Mouse (Mus musculus) liver, adult 2 months (tissue): Measurements from ENCODE around the gene Gm43738. TPM values are rescaled to one million over a fixed set of nuclear protein-coding genes. Genes with fewer than 3 reads are reported as not detected.
A peak's percentile ranks its signal among the peaks of the same experiment; 100 is the strongest.

Source experiments
- DNase-seq: peaks from one replicate; pipeline ENCODE4 v3.0.0-alpha.2; 2011; ENCODE audit warnings: low read depth, low spot score; ENCODE audit errors: extremely low read depth
- H3K27ac ChIP-seq: fragments of 200-500 bp; replicated peaks from 2 replicates; pipeline ENCODE4 v1.5.1; 2012; ENCODE audit warnings: low read depth, mild to moderate bottlenecking, control low read depth, inconsistent platforms, low read length; ENCODE audit not compliant: insufficient read depth
- H3K27me3 ChIP-seq: fragments of 200-500 bp; 2 replicates; pipeline ENCODE4 v1.6.1; 2012; ENCODE audit warnings: mild to moderate bottlenecking, moderate library complexity, low read length, inconsistent platforms; ENCODE audit not compliant: control insufficient read depth, insufficient read depth
- H3K36me3 ChIP-seq: fragments of 200-500 bp; 2 replicates; pipeline ENCODE4 v1.6.1; 2012; ENCODE audit warnings: low read length, inconsistent platforms; ENCODE audit not compliant: control insufficient read depth, insufficient read depth
- H3K4me1 ChIP-seq: fragments of 200-500 bp; 2 replicates; pipeline ENCODE4 v1.6.1; 2011; ENCODE audit warnings: low read length; ENCODE audit not compliant: control insufficient read depth, insufficient read depth
- H3K4me3 ChIP-seq: fragments of 200-500 bp; 2 replicates; pipeline ENCODE4 v1.5.1; 2011; ENCODE audit warnings: low read depth, mild to moderate bottlenecking, control low read depth, low read length, moderate library complexity; ENCODE audit not compliant: insufficient read depth
- H3K79me2 ChIP-seq: fragments of 200-500 bp; 2 replicates; pipeline ENCODE4 v1.6.1; 2012; ENCODE audit warnings: inconsistent platforms, mild to moderate bottlenecking, low read length, moderate library complexity; ENCODE audit not compliant: control insufficient read depth, insufficient read depth
- H3K9ac ChIP-seq: fragments of 200-500 bp; 2 replicates; pipeline ENCODE4 v1.6.1; 2012; ENCODE audit warnings: low read depth, mild to moderate bottlenecking, control low read depth, inconsistent platforms, low read length
- CTCF ChIP-seq: fragments of 200-500 bp; IDR thresholded peaks from 2 replicates; pipeline ENCODE4 v1.5.1; 2011; ENCODE audit warnings: low read depth, low read length, control low read depth
- POLR2A ChIP-seq: fragments of 200-500 bp; IDR thresholded peaks from 2 replicates; pipeline ENCODE4 v1.6.1; 2011; ENCODE audit warnings: low read length, control low read depth; ENCODE audit not compliant: insufficient read depth; ENCODE audit errors: extremely low read depth
- WGBS: fragments of 180-500 bp; shearing (Covaris S2); methylation state at CpG from one replicate; pipeline ENCODE4 v1.1.7; 2018; 5-methylcytosine and 5-hydroxymethylcytosine counted together
- polyA plus RNA-seq: library from polyadenylated mRNA; depleted of rRNA; stranded (reverse); fragments of >200 nt; gene quantifications from 2 replicates; pipeline ENCODE4 v1.2.3, GENCODE M21; 2012
- total RNA-seq: library from RNA; depleted of rRNA; stranded (reverse); fragments of >200 nt; gene quantifications from 2 replicates; pipeline ENCODE4 v1.2.3, GENCODE M21; 2014

Gene Gm43738
- total and polyA plus RNA-seq, 2 experiments: 0.05 TPM; not detected in 1

DNA sequence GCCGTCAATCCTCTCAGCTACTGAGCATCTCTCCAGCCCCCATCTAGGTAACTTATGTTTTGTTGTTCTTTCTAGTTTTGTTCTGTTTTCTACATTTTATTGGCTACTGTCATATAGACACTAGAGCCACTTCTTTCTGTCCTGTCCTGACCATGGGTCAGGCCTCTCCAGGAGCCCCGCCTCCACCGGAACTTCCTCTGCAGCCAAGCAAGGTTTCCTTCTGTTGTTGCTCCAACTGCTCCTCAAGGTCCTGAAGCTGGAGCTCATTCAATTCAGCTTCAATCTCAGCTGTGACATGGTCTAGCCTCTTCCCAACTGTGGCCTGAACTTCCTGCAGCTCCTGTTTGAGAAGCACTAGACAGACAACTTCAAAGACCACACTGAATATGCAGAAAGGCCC lies 29.0 kb upstream of the Gm43738 start:
- Histone ChIP-seq H3K4me3 (no peak overlapping the region), H3K36me3 (no peaks in the 10 kb centered on the region), H3K79me2 (no peaks in the 10 kb centered on the region), H3K4me1 (peaks cover 13% of the 10 kb centered on the region), H3K27me3 (no peaks in the 10 kb centered on the region), H3K9ac (no peak overlapping the region), H3K27ac (no peak overlapping the region)
- 85% methylated on average over 3 of the region's 3 CpGs for whole genome bisulfite sequencing
- no peak for TF ChIP-seq CTCF
- no peak for TF ChIP-seq POLR2A
- DNase-seq: no peak

DNA sequence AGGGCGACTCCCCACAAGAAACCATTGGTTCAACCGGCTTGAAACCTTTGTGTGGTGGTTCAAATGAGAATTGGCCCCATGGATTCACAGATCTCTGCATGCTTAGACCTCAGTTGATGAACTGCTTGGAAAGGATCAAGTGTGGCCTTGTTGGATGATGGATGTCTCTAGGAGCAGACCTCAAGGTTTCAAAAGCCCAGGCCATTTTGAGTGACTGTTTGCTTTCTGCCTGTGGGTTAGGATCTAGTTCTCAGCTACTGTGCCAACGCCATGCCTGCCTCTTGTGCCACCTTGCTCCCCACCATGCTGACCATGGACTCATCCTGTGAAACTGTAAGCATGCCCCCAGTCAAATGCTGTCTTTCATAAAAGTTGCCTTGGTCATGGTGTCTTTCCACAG lies 25.1 kb upstream of the Gm43738 start:
- Histone ChIP-seq H3K4me1 (no peaks in the 10 kb centered on the region), H3K9ac (no peak overlapping the region), H3K27ac (no peak overlapping the region), H3K36me3 (no peaks in the 10 kb centered on the region), H3K27me3 (no peaks in the 10 kb centered on the region), H3K4me3 (no peak overlapping the region), H3K79me2 (no peaks in the 10 kb centered on the region)
- TF ChIP-seq CTCF (no peak), POLR2A (no peak)
- whole genome bisulfite sequencing: 98% methylated on average over 3 of the region's 3 CpGs
- DNase-seq: no peak

DNA sequence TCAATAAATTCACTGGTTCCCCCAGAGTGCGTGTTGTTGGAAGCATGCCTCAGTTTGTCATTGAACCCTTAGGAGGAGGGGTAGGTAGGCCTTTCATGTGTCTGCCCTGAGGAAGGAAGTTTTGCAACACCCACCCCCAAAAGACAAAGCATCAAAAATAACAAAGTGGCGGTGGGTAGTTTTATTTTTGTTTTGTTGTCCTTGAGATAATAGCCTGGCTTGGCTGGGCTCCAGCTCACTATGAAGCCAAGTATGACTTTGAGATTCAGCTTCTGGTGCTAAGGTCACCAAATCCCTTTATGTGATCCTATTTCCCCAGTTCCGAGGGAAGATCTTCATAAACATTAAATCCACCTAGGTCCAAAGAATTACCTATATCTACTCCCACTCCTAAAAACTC lies 23.3 kb upstream of the Gm43738 start:
- Histone ChIP-seq H3K36me3 (no peaks in the 10 kb centered on the region), H3K27me3 (no peaks in the 10 kb centered on the region), H3K4me1 (no peaks in the 10 kb centered on the region), H3K9ac (no peak overlapping the region), H3K79me2 (no peaks in the 10 kb centered on the region), H3K27ac (no peak overlapping the region), H3K4me3 (no peak overlapping the region)
- TF ChIP-seq POLR2A (no peak), CTCF (no peak)
- no peak for DNase-seq
- WGBS: 30% methylated on average over 3 of the region's 3 CpGs

- Histone ChIP-seq H3K27ac (no peak overlapping the region), H3K4me3 (no peak overlapping the region), H3K9ac (no peak overlapping the region), H3K27me3 (no peaks in the 10 kb centered on the region), H3K79me2 (no peaks in the 10 kb centered on the region), H3K4me1 (no peaks in the 10 kb centered on the region), H3K36me3 (no peaks in the 10 kb centered on the region)
- no peak for DNase-seq
- TF ChIP-seq POLR2A (no peak), CTCF (no peak)
- WGBS: 51% methylated on average over 2 of the region's 2 CpGs
Measured at GRCm38 (mm10) chr3:89123313-89123712, 22.4 kb upstream of the Gm43738 start.

- peaks cover 3% of the 10 kb centered on the region; the same call in 1 of the 2 replicates for H3K4me1 ChIP-seq
- no peak overlapping the region for H3K27ac ChIP-seq
- no peaks in the 10 kb centered on the region for H3K27me3 ChIP-seq
- WGBS: 15% methylated on average over 2 of the region's 2 CpGs
- TF ChIP-seq CTCF: peak; percentile 48
- no peak for TF ChIP-seq POLR2A
- no peak overlapping the region for H3K9ac ChIP-seq
- H3K4me3 ChIP-seq: no peak overlapping the region
- no peaks in the 10 kb centered on the region for H3K36me3 ChIP-seq
- DNase-seq: peak; percentile 63
- no peaks in the 10 kb centered on the region for H3K79me2 ChIP-seq
Measured at GRCm38 (mm10) chr3:89115522-89115921, 14.6 kb upstream of the Gm43738 start.

DNA sequence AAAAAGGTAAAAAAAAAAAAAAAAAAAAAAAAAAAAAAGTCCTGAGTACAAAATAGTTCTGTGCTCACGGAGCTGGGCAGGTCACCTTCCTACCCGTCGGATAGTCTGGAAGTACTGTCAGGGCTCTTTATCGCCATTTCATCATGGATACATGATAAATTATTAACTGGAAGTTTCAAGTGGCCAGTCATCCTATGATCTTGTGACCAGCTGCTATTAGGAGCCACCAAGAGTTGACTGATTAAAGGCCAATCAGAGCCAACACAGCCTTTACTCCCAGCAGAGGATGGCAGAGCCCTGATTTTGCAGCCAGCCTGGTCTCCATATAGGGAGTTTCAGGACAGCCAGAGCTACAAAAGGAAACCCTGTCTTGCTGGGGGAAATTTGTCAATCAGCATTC lies 12.2 kb upstream of the Gm43738 start:
- TF ChIP-seq POLR2A (0 out of 2 replicates have a peak, but pooled peaks have one; percentile 28), CTCF (no peak)
- Histone ChIP-seq H3K9ac (peak overlapping the region; percentile 37; the same call in 1 of the 2 replicates), H3K79me2 (no peaks in the 10 kb centered on the region), H3K27me3 (no peaks in the 10 kb centered on the region), H3K4me3 (no peak overlapping the region), H3K36me3 (no peaks in the 10 kb centered on the region), H3K27ac (peak overlapping the region; percentile 99), H3K4me1 (peaks cover 7% of the 10 kb centered on the region; the same call in 1 of the 2 replicates)
- peak; percentile 99 for DNase-seq
- 37% methylated on average over 4 of the region's 4 CpGs for WGBS
